Mouse (Mus musculus): ENCODE measurements around the gene Serpina11.
"Not testable (repeated sequence)": the region's sequence is repeated elsewhere in the genome, so short reads cannot be mapped to it uniquely, and the experiment has no call there.

Gene Serpina11

DNA sequence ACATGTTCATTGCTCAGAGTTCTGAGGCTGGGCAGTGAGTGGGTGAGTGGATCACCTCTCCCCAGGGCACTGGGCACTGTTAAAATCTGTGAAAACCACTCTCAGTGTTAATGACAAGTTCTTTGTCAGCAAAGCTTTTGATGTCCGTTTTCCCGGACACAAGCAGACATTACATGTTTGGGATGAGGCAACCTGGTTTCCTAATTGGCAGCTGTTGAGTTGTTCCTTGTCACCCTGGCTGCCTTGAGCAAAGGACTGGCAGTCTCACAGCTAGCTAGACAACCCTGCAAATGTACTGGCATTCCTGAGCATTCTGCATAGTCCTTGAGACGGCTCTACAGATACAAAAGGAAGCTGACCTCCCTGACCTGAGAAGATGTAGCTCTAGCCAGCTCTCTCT is 12.7 kb downstream of the Serpina11 start:
- intact Hi-C loops (cut with DNase I), result no loop called here

DNA sequence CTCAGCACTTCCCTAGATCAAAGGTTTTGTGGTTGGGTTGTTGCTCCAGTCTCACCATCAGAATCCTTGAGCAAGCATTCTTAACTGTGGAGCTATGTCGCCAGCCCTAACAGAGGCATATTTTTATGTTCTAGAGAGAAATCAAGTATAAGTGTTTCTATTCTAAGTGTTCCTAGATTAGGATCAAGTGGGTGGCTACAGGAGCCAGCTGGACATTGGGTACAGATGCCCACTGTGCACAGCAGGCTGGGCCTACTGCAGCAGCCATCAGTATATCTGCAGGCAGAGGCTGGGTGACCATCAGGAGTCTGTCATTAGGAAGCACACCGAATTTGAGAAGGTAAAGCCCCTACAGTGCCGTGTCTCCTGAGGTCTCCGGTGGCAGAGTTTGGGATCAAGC is 18.7 kb downstream of the Serpina11 start:
- intact Hi-C loops (cut with DNase I), result no loop called here

DNA sequence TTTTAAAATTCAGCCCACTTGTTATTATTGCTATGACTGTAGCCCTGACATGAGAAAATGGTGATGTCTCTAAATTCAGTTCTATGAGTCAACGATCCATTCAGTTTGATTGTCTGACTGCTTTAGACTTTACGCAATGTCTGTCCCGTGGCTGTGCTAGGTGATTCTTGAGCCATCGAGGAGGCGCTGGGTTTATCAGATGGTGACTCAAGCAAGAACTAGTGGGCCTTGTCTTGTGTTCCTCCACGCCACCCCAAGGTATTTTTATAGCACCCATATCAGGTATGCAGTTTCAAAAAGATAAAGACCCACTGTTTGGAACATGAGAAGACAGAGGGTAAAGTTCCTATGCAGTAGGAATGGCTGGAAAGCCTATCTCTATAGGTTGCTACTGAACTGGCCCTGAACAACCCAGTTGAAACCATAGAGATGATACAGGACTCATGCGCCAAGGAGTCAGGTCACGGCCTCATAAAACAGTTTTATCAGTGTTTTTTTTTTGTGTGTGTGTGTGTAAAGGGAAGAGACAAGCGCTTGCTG is 20.1 kb downstream of the Serpina11 start:
- intact Hi-C loops (cut with DNase I), result no loop called here

DNA sequence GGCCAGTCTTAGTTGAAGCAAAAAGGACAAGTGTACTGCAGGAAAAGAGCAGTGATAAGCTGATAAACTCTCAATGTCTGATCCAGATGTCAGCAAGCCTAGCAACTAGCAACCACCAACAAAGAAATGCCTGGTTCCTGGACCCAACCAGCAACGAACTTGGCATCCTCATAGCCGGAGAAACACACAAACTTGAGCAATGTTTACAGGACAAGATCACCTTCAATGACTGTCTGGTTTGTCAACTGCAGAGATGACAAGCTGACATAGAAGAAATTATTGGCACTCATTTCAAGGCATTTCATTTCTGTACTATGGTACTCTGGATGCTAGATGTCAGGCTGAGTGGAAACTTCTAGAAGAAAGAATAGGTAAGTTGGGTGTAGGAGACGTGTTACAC is 23.0 kb downstream of the Serpina11 start:
- intact Hi-C loops (cut with DNase I), result no loop called here

DNA sequence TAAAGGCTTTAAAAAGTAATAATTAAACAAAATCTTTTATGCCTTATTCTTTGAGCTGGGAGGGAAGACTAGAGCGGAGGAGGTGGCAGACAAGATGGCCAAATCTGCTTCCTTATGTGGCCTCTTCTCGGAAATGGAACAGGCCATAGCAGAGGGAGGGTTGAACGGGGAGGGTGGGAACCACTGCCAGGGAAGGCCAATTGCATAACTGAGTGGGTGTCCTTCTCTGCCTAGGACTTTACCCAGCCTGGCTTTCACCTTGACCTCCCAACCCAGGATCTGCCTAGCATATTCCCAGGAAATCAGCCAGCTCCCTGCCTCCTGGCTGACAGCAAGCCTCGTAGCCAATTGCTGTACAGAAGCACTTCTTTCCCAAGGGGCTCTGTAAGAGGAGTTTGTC is 26.5 kb downstream of the Serpina11 start:
- intact Hi-C loops (cut with DNase I), result no loop called here

DNA sequence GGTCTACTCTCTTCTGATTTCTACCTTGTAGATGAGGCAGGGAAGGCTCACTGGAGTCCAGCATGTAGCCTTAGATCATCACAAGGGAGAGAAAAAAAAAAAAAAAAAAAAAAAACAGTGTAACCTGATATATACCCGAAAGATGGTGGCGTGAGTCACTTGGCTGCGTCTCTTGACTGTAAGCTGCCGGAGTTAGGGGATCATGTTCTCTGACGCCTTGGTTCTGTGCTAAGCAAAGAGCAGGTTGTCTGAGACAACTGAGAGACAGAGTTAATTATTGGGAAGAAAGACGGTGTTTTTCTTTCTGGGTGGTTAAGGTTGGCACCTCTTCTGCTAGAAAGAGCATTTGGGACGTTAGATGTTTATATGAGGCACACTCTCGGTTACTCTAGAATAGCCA is 26.9 kb downstream of the Serpina11 start:
- intact Hi-C loops (cut with DNase I), result no loop called here

DNA sequence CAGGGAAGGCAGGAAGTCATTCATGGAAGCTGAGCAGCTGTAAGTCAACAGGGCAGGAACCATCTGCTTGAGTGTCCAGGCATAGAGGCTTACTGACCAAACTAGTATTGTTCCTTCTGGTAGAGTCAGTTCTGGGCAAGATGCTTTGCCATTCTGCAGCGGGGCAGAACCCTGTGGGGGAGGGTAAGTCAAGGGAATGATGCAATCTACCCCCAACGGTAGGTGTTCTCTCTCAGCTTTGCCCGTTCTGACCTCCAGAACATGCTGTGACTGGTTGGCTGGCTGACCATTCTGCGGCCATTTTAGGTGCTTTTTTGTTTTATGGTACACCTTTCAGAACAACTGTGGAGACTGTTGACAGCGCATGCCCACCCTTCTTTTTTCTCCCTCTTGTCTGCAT is 27.4 kb downstream of the Serpina11 start:
- intact Hi-C loops (cut with DNase I), result no loop called here

DNA sequence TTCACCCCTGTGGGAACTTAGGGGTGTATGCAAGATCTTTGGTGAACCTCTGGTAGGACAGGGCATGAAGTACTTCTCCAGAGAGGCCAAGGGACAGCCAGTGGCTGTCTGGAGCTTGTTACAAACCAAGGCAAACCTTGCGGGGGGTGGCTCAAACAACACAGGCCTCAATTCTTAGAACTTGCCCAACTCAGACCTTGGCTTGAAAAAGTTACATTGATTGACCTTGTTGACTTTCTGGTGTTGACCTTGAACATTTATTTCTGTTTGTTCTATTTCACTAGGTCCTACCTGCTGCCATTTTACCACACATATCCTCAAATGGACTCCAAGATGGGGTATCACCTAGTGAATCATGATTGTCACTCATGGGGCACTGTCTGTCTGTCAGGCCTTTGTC is 28.0 kb downstream of the Serpina11 start:
- intact Hi-C loops (cut with DNase I), result no loop called here

DNA sequence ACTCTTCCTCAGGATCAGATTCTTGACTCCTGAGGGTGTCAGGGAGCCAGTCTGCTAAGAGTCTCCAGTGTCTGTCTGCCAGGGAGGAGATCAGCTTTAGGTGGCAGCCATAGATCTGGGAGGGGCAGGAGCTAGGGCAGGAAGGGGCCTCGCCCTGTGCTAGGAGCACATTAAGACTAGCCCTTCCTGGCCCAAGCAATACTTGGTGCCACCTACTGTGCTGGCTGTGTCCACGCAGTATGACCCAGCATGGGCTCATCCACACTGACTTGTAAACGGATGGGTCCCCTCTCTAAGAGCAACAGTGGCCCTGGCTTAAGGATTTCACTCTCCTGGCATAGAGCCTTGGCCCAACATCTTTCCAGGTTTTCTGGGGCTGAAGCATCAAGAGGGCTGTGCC is 31.0 kb downstream of the Serpina11 start, which contains the start of gene Serpina1e:
Gene Serpina1e, minus strand, starts transcription at position 178 of the 400 bp plus-strand sequence.
- intact Hi-C loops (cut with DNase I), result no loop called here

DNA sequence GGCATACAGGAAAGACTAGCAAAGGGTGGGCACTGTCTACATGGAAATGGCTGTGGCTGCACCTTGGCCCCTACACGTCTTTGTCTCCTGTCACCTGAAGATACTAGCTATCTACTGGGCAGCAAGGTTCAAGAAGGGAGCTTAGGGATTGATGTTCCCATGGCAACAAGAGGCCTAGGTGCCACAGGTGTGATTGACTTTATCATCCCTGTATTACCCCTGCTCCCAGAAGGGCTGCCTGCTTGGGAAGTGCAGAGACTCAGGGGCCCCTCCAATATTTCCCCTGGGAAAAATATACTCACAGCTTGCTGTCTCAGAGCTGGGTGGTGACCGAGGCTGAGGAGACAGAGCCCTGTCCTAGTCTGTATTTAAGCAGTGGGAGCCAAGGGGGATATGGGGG is 33.2 kb downstream of the Serpina11 start:
- intact Hi-C loops (cut with DNase I), result not testable (repeated sequence)

DNA sequence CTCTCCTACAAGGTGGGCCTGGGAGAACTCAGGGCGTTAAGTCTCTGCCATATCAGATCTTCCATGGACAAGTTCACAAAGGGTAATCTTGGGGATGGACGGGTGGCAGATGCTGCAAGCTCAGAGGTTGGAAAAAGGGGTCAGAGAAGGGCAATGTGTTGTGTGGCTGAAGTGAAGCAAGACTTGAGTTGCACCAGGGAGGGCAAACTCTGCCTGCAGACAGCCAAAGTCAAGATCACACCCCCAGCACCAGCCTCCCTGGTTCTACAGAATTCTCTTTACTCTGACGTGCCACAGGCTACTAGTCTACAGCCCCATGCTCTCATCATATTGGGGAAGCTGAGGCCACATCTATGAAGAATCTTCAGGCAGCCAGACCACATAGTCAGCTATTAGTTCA is 36.8 kb downstream of the Serpina11 start:
- intact Hi-C loops (cut with DNase I), result not testable (repeated sequence)

DNA sequence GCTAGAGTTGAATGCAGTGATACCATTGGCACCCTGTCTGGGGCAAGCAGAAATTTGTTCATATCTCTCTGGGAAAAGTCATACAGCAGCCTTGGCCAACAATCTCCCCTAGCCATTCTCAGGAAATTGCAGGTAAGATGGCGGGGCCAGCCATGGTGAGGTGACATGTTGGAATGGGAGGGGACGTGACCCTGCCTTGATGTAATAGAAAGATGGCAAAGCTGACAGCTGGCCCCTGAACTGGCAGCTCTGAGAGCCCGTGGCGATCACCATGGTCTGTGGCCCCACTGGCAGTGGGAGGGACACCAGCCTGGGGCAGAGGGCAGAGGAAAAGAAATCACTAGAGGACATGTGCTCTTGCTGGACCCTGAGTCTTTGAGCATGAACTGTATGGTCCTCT is 43.5 kb downstream of the Serpina11 start:
- intact Hi-C loops (cut with DNase I), result no loop called here

Measured in adrenal gland (tissue).